Mouse (Mus musculus) CD4-positive, CD25-positive, alpha-beta regulatory T cell, adult 4 months (primary cell): ENCODE data around the gene Ppp4r3b. TPM values are rescaled to one million over a fixed set of nuclear protein-coding genes. Genes with fewer than 3 reads are reported as not detected.

Experiments used
- ATAC-seq: one replicate; pipeline ENCODE4 v1.8.0; 2017
- polyA plus RNA-seq, 2 experiments: library from polyadenylated mRNA; unstranded; fragments of 100-300 nt; shearing (Covaris generic); gene quantifications; one replicate each; pipeline ENCODE4 v1.2.1; 2017

Ppp4r3b gene
- polyA plus RNA-seq, 2 experiments from 2014 or later = 101 to 104 TPM

GRCm38 (mm10) chr11:29238551-29238950 is 65.9 kb downstream of the Ppp4r3b start:
- ATAC-seq = no peak

- ATAC-seq = no peak
Measured at GRCm38 (mm10) chr11:29239353-29239752, 66.7 kb downstream of the Ppp4r3b start.

- no peak for ATAC-seq
Measured at GRCm38 (mm10) chr11:29241961-29242360, 69.3 kb downstream of the Ppp4r3b start.

GRCm38 (mm10) chr11:29245988-29246387 is 73.3 kb downstream of the Ppp4r3b start:
- ATAC-seq = no peak

GRCm38 (mm10) chr11:29246883-29247650 is 74.4 kb downstream of the Ppp4r3b start, which contains the start of gene Cfap36:
Gene Cfap36 (minus strand): TSS chr11:29247409.
- ATAC-seq = peak; percentile 100

- no peak for ATAC-seq
Measured at GRCm38 (mm10) chr11:29247725-29248124, 75.0 kb downstream of the Ppp4r3b start.

DNA sequence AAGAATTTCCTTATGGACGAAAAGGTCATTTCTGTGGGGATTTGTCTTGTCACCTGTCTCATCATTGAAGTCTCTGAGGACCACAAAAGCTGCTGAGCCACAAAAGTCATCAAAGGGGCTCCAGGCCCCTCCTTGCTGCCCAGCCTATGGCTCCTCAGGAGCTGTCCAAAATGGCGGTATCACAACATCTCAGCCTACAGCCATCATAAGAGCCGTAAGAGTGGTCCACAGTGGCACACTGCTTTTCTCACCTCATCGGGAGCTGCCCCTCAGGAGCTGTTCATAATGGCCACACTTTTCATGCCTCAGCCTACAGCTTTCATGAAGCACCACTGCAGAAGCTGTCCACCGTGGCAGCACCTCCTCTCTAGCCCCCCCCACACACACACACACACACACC is 75.7 kb downstream of the Ppp4r3b start:
- no peak for ATAC-seq

- ATAC-seq = no peak
Measured at GRCm38 (mm10) chr11:29254643-29255042, 82.0 kb downstream of the Ppp4r3b start.

GRCm38 (mm10) chr11:29267824-29268223 is 95.1 kb downstream of the Ppp4r3b start:
- ATAC-seq = no peak

Other genes with a start within 250 kb of the Ppp4r3b start
- 10 to 100 TPM; 30.8 to 36.5 TPM for gene Pnpt1, start 42.1 kb upstream of the Ppp4r3b start, polyA plus RNA-seq
- gene Cfap36, start 74.5 kb downstream of the Ppp4r3b start, polyA plus RNA-seq = 10 to 100 TPM; 20.7 to 25.7 TPM
- 1 to 10 TPM; 1.3 to 1.8 TPM for gene Ccdc88a, start 200.8 kb downstream of the Ppp4r3b start, polyA plus RNA-seq